Mouse (Mus musculus): ENCODE data around the gene Cenpb. TPM values are rescaled to one million over a fixed set of nuclear protein-coding genes. Genes with fewer than 3 reads are reported as not detected.

Gene Cenpb
- polyA plus RNA-seq, 1 experiment from 2014 or later = 7.0 TPM

DNA sequence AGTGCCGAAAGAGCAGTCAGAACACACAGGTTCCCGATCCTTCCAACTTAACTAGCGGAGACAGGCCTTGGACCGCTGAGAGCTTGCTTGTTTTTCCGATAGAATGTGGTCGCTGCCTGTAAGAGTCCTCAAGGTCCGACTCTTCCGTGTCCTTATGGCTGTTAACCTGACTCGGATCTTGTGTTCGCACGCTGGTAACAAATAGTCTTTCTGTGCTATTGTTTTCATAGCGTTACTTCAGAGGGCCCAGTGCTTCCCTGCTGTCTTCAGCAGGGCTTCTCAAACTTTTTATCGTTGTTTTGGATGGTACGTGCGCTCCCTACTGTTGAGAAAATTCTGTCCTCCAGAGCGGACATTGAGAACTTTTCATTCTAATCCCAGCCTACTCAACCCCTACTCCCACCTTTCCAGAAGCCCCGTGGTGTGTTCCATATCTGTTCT is 19.2 kb downstream of the Cenpb start:
- Histone ChIP-seq H3K4me2 (ENCODE audit: low read depth, low read length) (peak overlapping the region; percentile 58), H3K4me3 (ENCODE audit: low read depth, low read length) (peak overlapping the region; percentile 74), H3K27ac (ENCODE audit: low read depth, low read length) (peak overlapping the region; percentile 89), H3K9ac (replicated peaks; ENCODE audit: low read depth, low read length) (peak overlapping the region; percentile 75), H3K4me1 (ENCODE audit: control insufficient read depth, insufficient read depth, low read length) (peaks cover 18% of the 10 kb centered on the region), H3K36me3 (ENCODE audit: control insufficient read depth, insufficient read depth, low read length) (no peaks in the 10 kb centered on the region), H3K27me3 (ENCODE audit: control insufficient read depth, insufficient read depth, low read length) (no peaks in the 10 kb centered on the region), H3K9me3 (ENCODE audit: control insufficient read depth, low read length) (no peaks in the 10 kb centered on the region)
- WGBS = 1% methylated on average over 17 of the region's 17 CpGs
- ATAC-seq (ENCODE audit: low read depth) = no peak

DNA sequence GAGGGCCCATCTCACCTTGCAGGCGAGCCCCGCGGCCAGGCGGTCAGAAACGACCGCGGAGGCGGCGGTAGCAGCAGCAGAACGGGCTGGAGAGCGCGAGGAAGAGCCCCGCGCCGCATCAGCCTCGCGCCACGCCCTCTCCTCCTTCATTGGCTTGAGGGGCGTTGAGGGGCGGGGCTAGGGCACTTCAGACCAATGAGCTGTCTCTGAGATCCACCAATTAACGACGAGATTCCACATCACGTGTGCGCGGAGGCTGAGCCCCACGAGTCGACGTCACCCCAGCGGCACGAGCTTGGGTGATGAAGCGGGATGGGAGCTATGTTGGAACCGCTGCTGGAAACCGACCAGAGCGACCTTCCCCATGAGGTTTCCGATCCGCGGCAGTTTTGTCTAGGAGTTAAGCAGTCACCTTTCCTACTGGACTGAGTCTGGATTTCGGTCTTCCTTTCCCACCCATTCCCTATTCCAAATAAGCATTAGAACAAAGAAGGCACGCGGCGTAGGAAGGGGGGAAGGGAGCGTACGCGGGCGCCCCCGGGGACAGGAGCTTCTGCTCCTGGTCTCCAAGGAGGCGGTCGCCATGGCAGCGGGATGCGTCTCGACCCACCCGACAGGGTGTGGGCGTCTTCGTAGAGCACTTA is 19.8 kb downstream of the Cenpb start, which contains the start of gene 1700037H04Rik:
TSS of gene 1700037H04Rik (minus strand) at position 144 of the 644 bp plus-strand sequence.
- under 1% methylated on average over 53 of the region's 54 CpGs for WGBS
- Histone ChIP-seq H3K27me3 (ENCODE audit: control insufficient read depth, insufficient read depth, low read length) (no peaks in the 10 kb centered on the region), H3K4me2 (ENCODE audit: low read depth, low read length) (peak within 1 kb of the TSS; percentile 96), H3K4me1 (ENCODE audit: control insufficient read depth, insufficient read depth, low read length) (peaks cover 18% of the 10 kb centered on the region), H3K27ac (ENCODE audit: low read depth, low read length) (peak within 1 kb of the TSS; percentile 89), H3K9me3 (ENCODE audit: control insufficient read depth, low read length) (no peaks in the 10 kb centered on the region), H3K4me3 (ENCODE audit: low read depth, low read length) (peak within 1 kb of the TSS; percentile 74), H3K36me3 (ENCODE audit: control insufficient read depth, insufficient read depth, low read length) (no peaks in the 10 kb centered on the region), H3K9ac (replicated peaks; ENCODE audit: low read depth, low read length) (peak within 1 kb of the TSS; percentile 75)
- ATAC-seq (ENCODE audit: low read depth) = peak; percentile 96

DNA sequence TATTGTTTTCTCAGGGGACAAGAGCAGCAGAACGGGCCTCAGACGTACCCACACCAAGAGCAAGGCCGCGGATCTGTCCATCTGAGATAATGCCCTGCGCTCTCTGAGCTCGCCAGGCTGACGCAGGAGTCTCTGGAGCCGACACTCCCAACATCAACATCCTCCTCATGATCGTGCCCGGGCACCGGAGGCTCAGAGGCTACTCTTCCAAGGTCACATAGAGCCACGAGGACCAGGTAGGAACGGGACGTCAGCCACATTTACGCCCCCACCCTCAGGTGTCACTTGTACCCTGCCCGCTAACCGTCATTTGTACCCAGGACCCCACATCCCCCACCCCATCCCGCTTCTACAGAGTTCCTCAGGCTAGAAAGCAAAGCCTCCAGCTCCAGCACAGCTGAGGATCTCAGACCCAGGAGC is 20.4 kb downstream of the Cenpb start:
- 1% methylated on average over 18 of the region's 18 CpGs for WGBS
- H3K4me1 ChIP-seq (ENCODE audit: control insufficient read depth, insufficient read depth, low read length) = peaks cover 18% of the 10 kb centered on the region
- no peaks in the 10 kb centered on the region for H3K9me3 ChIP-seq (ENCODE audit: control insufficient read depth, low read length)
- H3K4me2 ChIP-seq (ENCODE audit: low read depth, low read length) = peak overlapping the region; percentile 96
- H3K27ac ChIP-seq (ENCODE audit: low read depth, low read length) = peak overlapping the region; percentile 74
- H3K4me3 ChIP-seq (ENCODE audit: low read depth, low read length) = peak overlapping the region; percentile 74
- no peaks in the 10 kb centered on the region for H3K36me3 ChIP-seq (ENCODE audit: control insufficient read depth, insufficient read depth, low read length)
- peak overlapping the region; percentile 75 for H3K9ac ChIP-seq (replicated peaks; ENCODE audit: low read depth, low read length)
- H3K27me3 ChIP-seq (ENCODE audit: control insufficient read depth, insufficient read depth, low read length) = no peaks in the 10 kb centered on the region
- peak; percentile 71 for ATAC-seq (ENCODE audit: low read depth)

DNA sequence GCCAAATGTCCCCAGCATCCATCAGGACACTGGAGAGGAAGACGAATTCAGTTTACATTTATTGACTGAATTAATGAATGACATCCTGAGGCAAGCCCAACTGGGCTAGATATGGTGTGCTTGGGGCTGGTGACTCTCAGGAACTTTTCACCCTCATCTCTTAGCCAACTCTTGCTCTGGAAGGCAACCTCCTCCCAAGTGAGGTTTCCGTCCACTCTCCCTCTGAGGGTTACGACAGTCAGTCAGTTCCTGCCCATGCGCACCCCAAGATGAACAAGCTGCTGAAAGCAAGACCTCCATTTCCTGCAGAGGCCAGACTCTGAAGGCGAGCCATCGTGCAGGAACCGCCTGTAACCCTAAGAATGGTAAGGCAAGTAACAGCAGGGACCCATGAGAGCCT is 22.9 kb downstream of the Cenpb start:
- Histone ChIP-seq H3K4me2 (ENCODE audit: low read depth, low read length) (no peak overlapping the region), H3K4me3 (ENCODE audit: low read depth, low read length) (no peak overlapping the region), H3K9ac (replicated peaks; ENCODE audit: low read depth, low read length) (no peak overlapping the region), H3K27ac (ENCODE audit: low read depth, low read length) (no peak overlapping the region), H3K36me3 (ENCODE audit: control insufficient read depth, insufficient read depth, low read length) (peaks cover 12% of the 10 kb centered on the region; the same call in 1 of the 2 replicates), H3K27me3 (ENCODE audit: control insufficient read depth, insufficient read depth, low read length) (no peaks in the 10 kb centered on the region), H3K4me1 (ENCODE audit: control insufficient read depth, insufficient read depth, low read length) (peaks cover 18% of the 10 kb centered on the region), H3K9me3 (ENCODE audit: control insufficient read depth, low read length) (no peaks in the 10 kb centered on the region)
- ATAC-seq (ENCODE audit: low read depth) = no peak
- WGBS = 88% methylated on average over 7 of the region's 7 CpGs

DNA sequence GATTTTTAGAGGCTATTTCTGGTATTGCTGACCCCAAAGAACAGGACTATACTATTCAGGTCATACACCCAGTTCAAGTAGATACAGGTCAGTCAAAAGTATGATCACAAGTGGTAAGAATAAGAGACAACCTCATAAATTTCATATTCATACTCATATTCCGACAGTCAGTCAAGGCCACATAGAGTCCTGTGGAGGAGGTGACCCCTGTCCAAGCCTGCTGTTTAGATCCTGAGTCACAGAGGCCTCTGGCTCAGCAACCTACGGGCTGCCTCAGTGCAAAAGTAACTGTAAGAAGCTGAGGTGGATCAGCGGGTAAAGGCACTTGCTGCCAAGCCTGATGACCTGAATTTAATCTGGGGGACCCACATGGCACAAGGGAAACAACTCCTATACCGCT is 25.8 kb downstream of the Cenpb start:
- Histone ChIP-seq H3K9ac (replicated peaks; ENCODE audit: low read depth, low read length) (no peak overlapping the region), H3K4me3 (ENCODE audit: low read depth, low read length) (no peak overlapping the region), H3K9me3 (ENCODE audit: control insufficient read depth, low read length) (no peaks in the 10 kb centered on the region), H3K27me3 (ENCODE audit: control insufficient read depth, insufficient read depth, low read length) (no peaks in the 10 kb centered on the region), H3K27ac (ENCODE audit: low read depth, low read length) (no peak overlapping the region), H3K36me3 (ENCODE audit: control insufficient read depth, insufficient read depth, low read length) (peaks cover 24% of the 10 kb centered on the region), H3K4me2 (ENCODE audit: low read depth, low read length) (no peak overlapping the region), H3K4me1 (ENCODE audit: control insufficient read depth, insufficient read depth, low read length) (peaks cover 18% of the 10 kb centered on the region)
- WGBS = 89% methylated on average over 4 of the region's 4 CpGs
- no peak for ATAC-seq (ENCODE audit: low read depth)

DNA sequence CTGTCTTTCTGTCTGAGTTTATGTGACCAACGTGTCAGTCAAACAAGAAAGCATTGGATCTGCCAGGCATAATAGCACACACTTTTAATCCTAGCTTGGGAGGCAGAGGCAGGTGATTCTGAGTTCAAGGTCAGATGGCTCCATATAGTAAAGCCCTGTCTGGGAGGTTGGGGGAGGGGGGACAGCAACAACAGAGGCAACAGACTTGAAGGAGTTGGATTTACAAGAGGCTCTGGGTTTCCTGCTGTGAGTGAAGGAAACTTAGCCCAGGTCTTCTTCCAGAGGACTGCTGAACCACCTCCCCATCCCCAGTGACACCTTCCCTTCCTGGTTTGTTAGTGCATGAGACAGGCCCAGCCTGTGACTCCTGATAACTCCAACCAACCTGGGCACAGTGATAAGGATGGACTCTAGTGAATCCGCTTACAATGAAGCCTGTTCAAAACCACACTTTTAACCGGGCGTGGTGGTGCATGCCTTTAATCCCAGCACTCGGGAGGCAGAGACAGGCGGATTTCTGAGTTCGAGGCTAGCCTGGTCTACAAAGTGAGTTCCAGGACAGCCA is 27.6 kb downstream of the Cenpb start:
- whole genome bisulfite sequencing = 94% methylated on average over 7 of the region's 7 CpGs
- no peak for ATAC-seq (ENCODE audit: low read depth)

DNA sequence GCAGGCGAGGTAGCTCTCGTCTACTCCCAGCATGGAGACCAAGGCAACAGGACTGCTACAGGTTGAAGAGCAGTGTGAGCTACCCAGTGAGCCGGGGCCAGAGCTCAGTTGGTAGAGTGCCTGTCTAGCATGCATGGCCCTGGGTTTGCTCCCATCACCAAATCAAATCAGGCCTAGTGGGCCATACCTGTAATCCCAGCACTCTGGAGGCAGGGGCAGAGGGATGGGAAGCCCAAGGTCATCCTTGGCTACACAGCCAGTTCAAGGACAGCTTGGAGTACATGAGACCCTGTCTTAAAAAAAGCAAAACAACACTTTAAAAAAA is 30.7 kb downstream of the Cenpb start:
- 91% methylated on average over 3 of the region's 3 CpGs for WGBS
- Histone ChIP-seq H3K4me1 (ENCODE audit: control insufficient read depth, insufficient read depth, low read length) (no peaks in the 10 kb centered on the region), H3K4me2 (ENCODE audit: low read depth, low read length) (no peak overlapping the region), H3K27ac (ENCODE audit: low read depth, low read length) (no peak overlapping the region), H3K9me3 (ENCODE audit: control insufficient read depth, low read length) (no peaks in the 10 kb centered on the region), H3K9ac (replicated peaks; ENCODE audit: low read depth, low read length) (no peak overlapping the region), H3K27me3 (ENCODE audit: control insufficient read depth, insufficient read depth, low read length) (no peaks in the 10 kb centered on the region), H3K36me3 (ENCODE audit: control insufficient read depth, insufficient read depth, low read length) (peaks cover 47% of the 10 kb centered on the region), H3K4me3 (ENCODE audit: low read depth, low read length) (no peak overlapping the region)
- ATAC-seq (ENCODE audit: low read depth) = no peak

More for the DNA sequence above, 27.6 kb downstream of the Cenpb start:
- Histone ChIP-seq H3K4me1 (ENCODE audit: control insufficient read depth, insufficient read depth, low read length) (peaks cover 3% of the 10 kb centered on the region; the same call in 1 of the 2 replicates), H3K36me3 (ENCODE audit: control insufficient read depth, insufficient read depth, low read length) (peaks cover 36% of the 10 kb centered on the region), H3K27me3 (ENCODE audit: control insufficient read depth, insufficient read depth, low read length) (no peaks in the 10 kb centered on the region), H3K27ac (ENCODE audit: low read depth, low read length) (no peak overlapping the region), H3K4me2 (ENCODE audit: low read depth, low read length) (no peak overlapping the region), H3K9ac (replicated peaks; ENCODE audit: low read depth, low read length) (no peak overlapping the region), H3K4me3 (ENCODE audit: low read depth, low read length) (no peak overlapping the region), H3K9me3 (ENCODE audit: control insufficient read depth, low read length) (no peaks in the 10 kb centered on the region)

DNA sequence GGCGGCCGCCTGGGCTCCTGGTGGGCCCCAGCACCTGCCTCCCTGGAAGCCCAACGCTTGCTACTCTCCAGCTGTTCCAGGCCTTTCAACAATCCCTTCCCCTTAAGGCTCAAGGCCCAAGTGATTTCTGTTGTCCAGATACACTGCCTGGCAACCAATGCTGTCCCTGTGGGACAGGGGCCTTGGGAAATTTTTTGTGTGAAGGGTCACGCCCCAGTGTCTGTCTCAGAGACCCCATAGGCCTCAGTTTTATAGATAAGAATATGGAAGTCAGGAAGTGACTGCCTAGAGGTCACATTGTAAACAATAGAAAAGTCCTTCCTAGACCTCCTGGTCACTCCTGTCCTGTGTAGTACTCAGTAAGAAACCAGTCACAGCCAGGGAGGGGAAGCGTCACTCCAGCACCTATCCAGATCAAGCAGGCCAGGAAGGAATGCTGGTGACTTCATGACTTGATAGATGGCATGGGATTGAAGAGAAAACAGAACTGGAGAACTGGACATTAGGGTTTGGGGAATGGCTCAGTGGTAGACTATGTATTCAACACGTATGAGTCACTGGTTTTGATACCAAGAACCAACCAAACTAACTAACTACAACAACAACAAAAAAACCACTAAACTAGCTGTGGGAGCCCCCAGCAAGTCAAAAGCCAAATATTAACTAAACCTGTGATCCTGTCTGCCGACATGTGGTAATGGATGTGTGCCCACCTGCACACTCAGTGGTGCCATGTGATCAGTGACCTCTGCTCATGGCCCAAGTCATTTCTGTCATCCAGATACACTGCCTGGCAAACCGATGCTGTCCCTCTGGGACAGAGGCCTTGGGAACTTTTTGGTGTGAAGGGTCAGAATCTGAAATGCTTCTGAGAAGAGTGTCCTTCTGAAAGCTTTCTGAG is 31.3 kb downstream of the Cenpb start:
- no peak overlapping the region for H3K4me3 ChIP-seq (ENCODE audit: low read depth, low read length)
- no peak overlapping the region for H3K4me2 ChIP-seq (ENCODE audit: low read depth, low read length)
- WGBS = 88% methylated on average over 8 of the region's 8 CpGs
- H3K27me3 ChIP-seq (ENCODE audit: control insufficient read depth, insufficient read depth, low read length) = no peaks in the 10 kb centered on the region
- ATAC-seq (ENCODE audit: low read depth) = no peak
- H3K4me1 ChIP-seq (ENCODE audit: control insufficient read depth, insufficient read depth, low read length) = no peaks in the 10 kb centered on the region
- H3K36me3 ChIP-seq (ENCODE audit: control insufficient read depth, insufficient read depth, low read length) = peaks cover 48% of the 10 kb centered on the region
- H3K9ac ChIP-seq (replicated peaks; ENCODE audit: low read depth, low read length) = no peak overlapping the region
- H3K9me3 ChIP-seq (ENCODE audit: control insufficient read depth, low read length) = no peaks in the 10 kb centered on the region
- H3K27ac ChIP-seq (ENCODE audit: low read depth, low read length) = no peak overlapping the region

DNA sequence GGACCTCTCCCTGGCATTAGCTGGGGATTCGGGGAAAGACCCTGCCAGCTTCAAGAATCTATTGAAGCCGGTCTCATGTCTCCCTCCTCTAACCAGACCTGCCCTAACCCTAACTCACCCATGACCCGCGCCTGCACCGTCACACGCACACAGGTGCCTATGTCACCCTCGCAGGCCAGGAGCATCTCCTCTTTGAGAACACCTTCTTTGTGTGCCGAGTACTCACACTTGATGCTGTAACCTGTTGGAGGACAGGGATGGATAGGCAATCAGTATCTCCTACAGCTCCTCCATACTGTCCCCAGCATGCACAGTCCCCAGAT is 32.9 kb downstream of the Cenpb start:
- peaks cover 43% of the 10 kb centered on the region for H3K36me3 ChIP-seq (ENCODE audit: control insufficient read depth, insufficient read depth, low read length)
- H3K9ac ChIP-seq (replicated peaks; ENCODE audit: low read depth, low read length) = no peak overlapping the region
- no peak overlapping the region for H3K4me3 ChIP-seq (ENCODE audit: low read depth, low read length)
- H3K27ac ChIP-seq (ENCODE audit: low read depth, low read length) = no peak overlapping the region
- no peaks in the 10 kb centered on the region for H3K9me3 ChIP-seq (ENCODE audit: control insufficient read depth, low read length)
- no peaks in the 10 kb centered on the region for H3K4me1 ChIP-seq (ENCODE audit: control insufficient read depth, insufficient read depth, low read length)
- WGBS = 95% methylated on average over 8 of the region's 8 CpGs
- no peak for ATAC-seq (ENCODE audit: low read depth)
- no peak overlapping the region for H3K4me2 ChIP-seq (ENCODE audit: low read depth, low read length)
- H3K27me3 ChIP-seq (ENCODE audit: control insufficient read depth, insufficient read depth, low read length) = no peaks in the 10 kb centered on the region
